Mouse (Mus musculus): Measurements from ENCODE around the gene Rcor2. TPM values are rescaled to one million over a fixed set of nuclear protein-coding genes. Genes with fewer than 3 reads are reported as not detected.
A peak's percentile ranks its signal among the peaks of the same experiment; 100 is the strongest.

The Rcor2 gene
- total RNA-seq, 1 experiment = 161 TPM

- DNase-seq (ENCODE audit: low read depth, low spot score) = no peak
- Histone ChIP-seq H3K4me3 (ENCODE audit: insufficient read depth in 1 of 2, low read depth in 1 of 2, low read length in 2 of 2, poor library complexity in 1 of 2, severe bottlenecking in 1 of 2) (no peak overlapping the region), H3K27ac (ENCODE audit: insufficient read depth, low read depth, low read length, poor library complexity, severe bottlenecking) (peak overlapping the region; percentile 69), H3K9ac (ENCODE audit: insufficient read depth, low read depth, low read length, poor library complexity, severe bottlenecking) (no peak overlapping the region; the same call in 1 of the 2 replicates), H3K36me3 (ENCODE audit: control insufficient read depth, insufficient read depth, low read length, poor library complexity, severe bottlenecking) (no peaks in the 10 kb centered on the region), H3K9me3 (ENCODE audit: control insufficient read depth, insufficient read depth, low read depth, low read length) (no peaks in the 10 kb centered on the region), H3K4me1 (ENCODE audit: control insufficient read depth in 2 of 2, insufficient read depth in 2 of 2, low read length in 2 of 2, poor library complexity in 1 of 2) (peaks cover 14 to 39% of the 10 kb centered on the region in 2 experiments)
- no peak for TF ChIP-seq HCFC1 (IDR thresholded peaks at IDR 0.05; ENCODE audit: borderline replicate concordance, insufficient read depth, low read length)
- TF ChIP-seq ZC3H11A (IDR thresholded peaks at IDR 0.05; ENCODE audit: borderline replicate concordance, low read depth, low read length) = no peak
- no peak for TF ChIP-seq CHD2 (IDR thresholded peaks at IDR 0.05; ENCODE audit: low read depth, low read length)
- TF ChIP-seq ZNF384 (IDR thresholded peaks at IDR 0.05; ENCODE audit: low read depth, low read length) = no peak
- TF ChIP-seq MAFK (IDR thresholded peaks at IDR 0.05; ENCODE audit: insufficient read depth, low read depth, low read length) = no peak
- in situ Hi-C loops (cut with MboI; ENCODE audit: low sequenced_read_pairs in 2 of 2, unreplicated experiment in 2 of 2) = no loop called here
Observed at GRCm38 (mm10) chr19:7261964-7262363, 5.2 kb upstream of the Rcor2 start.

GRCm38 (mm10) chr19:7262592-7262991, 4.5 kb upstream of the Rcor2 start:
- H3K36me3 ChIP-seq (ENCODE audit: control insufficient read depth, insufficient read depth, low read length, poor library complexity, severe bottlenecking) = no peaks in the 10 kb centered on the region
- H3K27ac ChIP-seq (ENCODE audit: insufficient read depth, low read depth, low read length, poor library complexity, severe bottlenecking) = peak overlapping the region; percentile 69
- DNase-seq (ENCODE audit: low read depth, low spot score) = peak; percentile 44
- TF ChIP-seq ZC3H11A (IDR thresholded peaks at IDR 0.05; ENCODE audit: borderline replicate concordance, low read depth, low read length) (no peak), ZNF384 (IDR thresholded peaks at IDR 0.05; ENCODE audit: low read depth, low read length) (no peak), MAFK (IDR thresholded peaks at IDR 0.05; ENCODE audit: insufficient read depth, low read depth, low read length) (no peak), HCFC1 (IDR thresholded peaks at IDR 0.05; ENCODE audit: borderline replicate concordance, insufficient read depth, low read length) (no peak), CHD2 (IDR thresholded peaks at IDR 0.05; ENCODE audit: low read depth, low read length) (no peak)
- peaks cover 14 to 37% of the 10 kb centered on the region in 2 experiments for H3K4me1 ChIP-seq (ENCODE audit: control insufficient read depth in 2 of 2, insufficient read depth in 2 of 2, low read length in 2 of 2, poor library complexity in 1 of 2)
- in situ Hi-C loops (cut with MboI; ENCODE audit: low sequenced_read_pairs in 2 of 2, unreplicated experiment in 2 of 2) = no loop called here
- H3K9me3 ChIP-seq (ENCODE audit: control insufficient read depth, insufficient read depth, low read depth, low read length) = no peaks in the 10 kb centered on the region
- no peak overlapping the region; the same call in 1 of the 2 replicates for H3K9ac ChIP-seq (ENCODE audit: insufficient read depth, low read depth, low read length, poor library complexity, severe bottlenecking)
- H3K4me3 ChIP-seq (ENCODE audit: insufficient read depth in 1 of 2, low read depth in 1 of 2, low read length in 2 of 2, poor library complexity in 1 of 2, severe bottlenecking in 1 of 2) = no peak overlapping the region

- Histone ChIP-seq H3K4me3 (ENCODE audit: insufficient read depth in 1 of 2, low read depth in 1 of 2, low read length in 2 of 2, poor library complexity in 1 of 2, severe bottlenecking in 1 of 2) (peak overlapping the region; percentile 55 to 69; a peak in 3 of 4 replicates), H3K4me1 (ENCODE audit: control insufficient read depth in 2 of 2, insufficient read depth in 2 of 2, low read length in 2 of 2, poor library complexity in 1 of 2) (peaks cover 8 to 28% of the 10 kb centered on the region in 2 experiments), H3K9ac (ENCODE audit: insufficient read depth, low read depth, low read length, poor library complexity, severe bottlenecking) (peak overlapping the region; percentile 48; the same call in 1 of the 2 replicates), H3K27ac (ENCODE audit: insufficient read depth, low read depth, low read length, poor library complexity, severe bottlenecking) (peak overlapping the region; percentile 93), H3K9me3 (ENCODE audit: control insufficient read depth, insufficient read depth, low read depth, low read length) (no peaks in the 10 kb centered on the region), H3K36me3 (ENCODE audit: control insufficient read depth, insufficient read depth, low read length, poor library complexity, severe bottlenecking) (no peaks in the 10 kb centered on the region)
- no peak for TF ChIP-seq ZNF384 (IDR thresholded peaks at IDR 0.05; ENCODE audit: low read depth, low read length)
- TF ChIP-seq CHD2 (IDR thresholded peaks at IDR 0.05; ENCODE audit: low read depth, low read length) = no peak
- TF ChIP-seq ZC3H11A (IDR thresholded peaks at IDR 0.05; ENCODE audit: borderline replicate concordance, low read depth, low read length) = peak; percentile 30; the same call in 1 of the 2 replicates
- TF ChIP-seq MAFK (IDR thresholded peaks at IDR 0.05; ENCODE audit: insufficient read depth, low read depth, low read length) = no peak
- TF ChIP-seq HCFC1 (IDR thresholded peaks at IDR 0.05; ENCODE audit: borderline replicate concordance, insufficient read depth, low read length) = peak; percentile 30; the same call in 1 of the 2 replicates
- peak; percentile 87 for DNase-seq (ENCODE audit: low read depth, low spot score)
- in situ Hi-C loops (cut with MboI; ENCODE audit: low sequenced_read_pairs in 2 of 2, unreplicated experiment in 2 of 2) = no loop called here
Observed at GRCm38 (mm10) chr19:7264088-7264765, 2.9 kb upstream of the Rcor2 start.

- Histone ChIP-seq H3K9ac (ENCODE audit: insufficient read depth, low read depth, low read length, poor library complexity, severe bottlenecking) (peak overlapping the region; percentile 58), H3K36me3 (ENCODE audit: control insufficient read depth, insufficient read depth, low read length, poor library complexity, severe bottlenecking) (peaks cover 5% of the 10 kb centered on the region), H3K27ac (ENCODE audit: insufficient read depth, low read depth, low read length, poor library complexity, severe bottlenecking) (peak overlapping the region; percentile 93), H3K4me3 (ENCODE audit: insufficient read depth in 1 of 2, low read depth in 1 of 2, low read length in 2 of 2, poor library complexity in 1 of 2, severe bottlenecking in 1 of 2) (peak overlapping the region; percentile 55 to 69), H3K4me1 (ENCODE audit: control insufficient read depth in 2 of 2, insufficient read depth in 2 of 2, low read length in 2 of 2, poor library complexity in 1 of 2) (peaks cover 8 to 28% of the 10 kb centered on the region in 2 experiments), H3K9me3 (ENCODE audit: control insufficient read depth, insufficient read depth, low read depth, low read length) (no peaks in the 10 kb centered on the region)
- TF ChIP-seq CHD2 (IDR thresholded peaks at IDR 0.05; ENCODE audit: low read depth, low read length) = no peak
- no peak for TF ChIP-seq ZC3H11A (IDR thresholded peaks at IDR 0.05; ENCODE audit: borderline replicate concordance, low read depth, low read length)
- TF ChIP-seq MAFK (IDR thresholded peaks at IDR 0.05; ENCODE audit: insufficient read depth, low read depth, low read length) = no peak
- no peak for TF ChIP-seq HCFC1 (IDR thresholded peaks at IDR 0.05; ENCODE audit: borderline replicate concordance, insufficient read depth, low read length)
- no peak for TF ChIP-seq ZNF384 (IDR thresholded peaks at IDR 0.05; ENCODE audit: low read depth, low read length)
- in situ Hi-C loops (cut with MboI; ENCODE audit: low sequenced_read_pairs in 2 of 2, unreplicated experiment in 2 of 2) = no loop called here
- peak; percentile 73 for DNase-seq (ENCODE audit: low read depth, low spot score)
Observed at GRCm38 (mm10) chr19:7264766-7265331, 2.3 kb upstream of the Rcor2 start.

Data from ES-E14 (cell line).